Mouse (Mus musculus) neural tube, embryonic 13.5 days (tissue): ENCODE measurements around the gene 1700007K13Rik. TPM values are rescaled to one million over a fixed set of nuclear protein-coding genes. Genes with fewer than 3 reads are reported as not detected.
A peak's percentile ranks its signal among the peaks of the same experiment; 100 is the strongest.

Source experiments
- ATAC-seq: fragments of 200-750 bp; cut with Nextera tagmentation; 2 replicates; pipeline ENCODE4 v1.8.0; 2017; ENCODE audit warnings: low read depth, mild to moderate bottlenecking, moderate TSS enrichment, moderate library complexity
- H3K27ac ChIP-seq: fragments of 300-500 bp; sonication (generic); replicated peaks from 2 replicates; pipeline ENCODE4 v1.5.1; 2015; ENCODE audit warnings: moderate library complexity, mild to moderate bottlenecking, inconsistent platforms
- H3K27me3 ChIP-seq: fragments of 300-500 bp; sonication (generic); 2 replicates; pipeline ENCODE4 v1.6.1; 2015; ENCODE audit warnings: mild to moderate bottlenecking, inconsistent platforms
- H3K36me3 ChIP-seq: fragments of 300-500 bp; sonication (generic); 2 replicates; pipeline ENCODE4 v1.6.1; 2015; ENCODE audit warnings: mild to moderate bottlenecking, inconsistent platforms
- H3K4me1 ChIP-seq: fragments of 300-500 bp; sonication (generic); replicated peaks from 2 replicates; pipeline ENCODE4 v1.6.1; 2015; ENCODE audit warnings: inconsistent platforms
- H3K4me2 ChIP-seq: fragments of 300-500 bp; sonication (generic); 2 replicates; pipeline ENCODE4 v1.6.1; 2015; ENCODE audit warnings: inconsistent platforms, mild to moderate bottlenecking, moderate library complexity
- H3K4me3 ChIP-seq: fragments of 300-500 bp; sonication (generic); 2 replicates; pipeline ENCODE4 v1.5.1; 2015; ENCODE audit warnings: mild to moderate bottlenecking, inconsistent platforms
- H3K9ac ChIP-seq: fragments of 300-500 bp; sonication (generic); 2 replicates; pipeline ENCODE4 v1.6.1; 2015; ENCODE audit warnings: moderate library complexity, mild to moderate bottlenecking, inconsistent platforms
- H3K9me3 ChIP-seq: fragments of 300-500 bp; sonication (generic); 2 replicates; pipeline ENCODE4 v1.6.1; 2016; ENCODE audit warnings: inconsistent platforms
- WGBS: fragments of 180-500 bp; shearing (Covaris S2); methylation state at CpG from one replicate; pipeline ENCODE4 v1.1.7; 2015; 5-methylcytosine and 5-hydroxymethylcytosine counted together
- polyA plus RNA-seq: library from polyadenylated mRNA; unstranded; fragments of >200 nt; fragmentation: Nextera tagmentation; extraction: Ambion mirVana; gene quantifications from 2 replicates; pipeline ENCODE4 v1.2.1, GENCODE M21; 2015

The 1700007K13Rik gene
- polyA plus RNA-seq, 1 experiment from 2014 or later: 2.6 TPM

GRCm38 (mm10) chr2:28467860-28468485 is 1.8 kb upstream of the 1700007K13Rik start, which contains the start of gene Mrps2:
Gene Mrps2 (plus strand): TSS chr2:28468066.
- peaks cover 26% of the 10 kb centered on the region for H3K4me1 ChIP-seq
- peak within 1 kb of the TSS; percentile 99 for H3K4me3 ChIP-seq
- peak within 1 kb of the TSS; percentile 96 for H3K9ac ChIP-seq
- peak within 1 kb of the TSS; percentile 81 for H3K4me2 ChIP-seq
- H3K27me3 ChIP-seq: peaks cover 10% of the 10 kb centered on the region
- ATAC-seq: peak; percentile 87
- peaks cover 38% of the 10 kb centered on the region for H3K36me3 ChIP-seq
- H3K9me3 ChIP-seq: peaks cover 7% of the 10 kb centered on the region
- under 1% methylated on average over 52 of the region's 52 CpGs for WGBS
- no peak within 1 kb of the TSS; the same call in 1 of the 2 replicates for H3K27ac ChIP-seq

- Histone ChIP-seq H3K9ac (no peak overlapping the region), H3K9me3 (no peaks in the 10 kb centered on the region), H3K4me2 (no peak overlapping the region), H3K4me3 (no peak overlapping the region), H3K27ac (no peak overlapping the region), H3K36me3 (peaks cover 9% of the 10 kb centered on the region), H3K27me3 (peaks cover 13% of the 10 kb centered on the region), H3K4me1 (peaks cover 26% of the 10 kb centered on the region)
- no peak for ATAC-seq
- WGBS: 80% methylated on average over 9 of the region's 9 CpGs
Measured at GRCm38 (mm10) chr2:28464919-28465318, 1.2 kb downstream of the 1700007K13Rik start.

- WGBS: 35% methylated on average over 3 of the region's 3 CpGs
- H3K4me1 ChIP-seq: peaks cover 22% of the 10 kb centered on the region
- H3K9ac ChIP-seq: no peak overlapping the region
- ATAC-seq: no peak
- peaks cover 13% of the 10 kb centered on the region for H3K27me3 ChIP-seq
- H3K4me3 ChIP-seq: no peak overlapping the region
- H3K4me2 ChIP-seq: no peak overlapping the region
- no peaks in the 10 kb centered on the region for H3K36me3 ChIP-seq
- no peak overlapping the region for H3K27ac ChIP-seq
- no peaks in the 10 kb centered on the region for H3K9me3 ChIP-seq
Measured at GRCm38 (mm10) chr2:28463919-28464318, 2.2 kb downstream of the 1700007K13Rik start.

- Histone ChIP-seq H3K4me3 (no peak overlapping the region), H3K4me1 (no peaks in the 10 kb centered on the region), H3K36me3 (peaks cover 31% of the 10 kb centered on the region), H3K27me3 (0 out of 2 replicates have a peak, but pooled peaks cover 3% of the 10 kb centered on the region), H3K27ac (no peak overlapping the region), H3K4me2 (no peak overlapping the region), H3K9ac (no peak overlapping the region), H3K9me3 (no peaks in the 10 kb centered on the region)
- WGBS: 70% methylated on average over 1 of the region's 1 CpGs
- ATAC-seq: no peak
Measured at GRCm38 (mm10) chr2:28456616-28457015, 9.5 kb downstream of the 1700007K13Rik start.

- peaks cover 51% of the 10 kb centered on the region for H3K36me3 ChIP-seq
- H3K27me3 ChIP-seq: no peaks in the 10 kb centered on the region
- ATAC-seq: no peak
- H3K4me2 ChIP-seq: no peak overlapping the region
- 94% methylated on average over 6 of the region's 6 CpGs for WGBS
- no peaks in the 10 kb centered on the region for H3K9me3 ChIP-seq
- H3K4me3 ChIP-seq: no peak overlapping the region
- H3K4me1 ChIP-seq: no peaks in the 10 kb centered on the region
- no peak overlapping the region for H3K9ac ChIP-seq
- H3K27ac ChIP-seq: no peak overlapping the region
Measured at GRCm38 (mm10) chr2:28453539-28453938, 12.6 kb downstream of the 1700007K13Rik start.

GRCm38 (mm10) chr2:28451663-28452062 is 14.5 kb downstream of the 1700007K13Rik start:
- H3K9ac ChIP-seq: no peak overlapping the region
- H3K27ac ChIP-seq: no peak overlapping the region
- H3K9me3 ChIP-seq: no peaks in the 10 kb centered on the region
- H3K36me3 ChIP-seq: peaks cover 51% of the 10 kb centered on the region
- no peak for ATAC-seq
- H3K27me3 ChIP-seq: no peaks in the 10 kb centered on the region
- H3K4me1 ChIP-seq: peaks cover 12% of the 10 kb centered on the region
- no peak overlapping the region for H3K4me3 ChIP-seq
- H3K4me2 ChIP-seq: no peak overlapping the region
- WGBS: 93% methylated on average over 11 of the region's 11 CpGs

GRCm38 (mm10) chr2:28447315-28447670 is 18.8 kb downstream of the 1700007K13Rik start:
- Histone ChIP-seq H3K9ac (peak overlapping the region; percentile 91), H3K27me3 (0 out of 2 replicates have a peak, but pooled peaks cover 5% of the 10 kb centered on the region), H3K36me3 (peaks cover 26% of the 10 kb centered on the region), H3K27ac (peak overlapping the region; percentile 83), H3K4me2 (peak overlapping the region; percentile 90), H3K4me1 (peaks cover 23% of the 10 kb centered on the region), H3K4me3 (peak overlapping the region; percentile 72), H3K9me3 (no peaks in the 10 kb centered on the region)
- 8% methylated on average over 11 of the region's 11 CpGs for WGBS
- ATAC-seq: peak; percentile 64

GRCm38 (mm10) chr2:28446515-28447314 is 19.4 kb downstream of the 1700007K13Rik start, which contains the start of gene Ppp1r26:
Gene Ppp1r26 (plus strand): TSS chr2:28446800.
- no peaks in the 10 kb centered on the region for H3K9me3 ChIP-seq
- H3K36me3 ChIP-seq: peaks cover 20% of the 10 kb centered on the region
- WGBS: under 1% methylated on average over 116 of the region's 118 CpGs
- H3K4me1 ChIP-seq: peaks cover 23% of the 10 kb centered on the region
- 0 out of 2 replicates have a peak, but pooled peaks cover 5% of the 10 kb centered on the region for H3K27me3 ChIP-seq
- H3K4me2 ChIP-seq: peak within 1 kb of the TSS; percentile 90
- peak within 1 kb of the TSS; percentile 91 for H3K9ac ChIP-seq
- peak; percentile 70 for ATAC-seq
- peak within 1 kb of the TSS; percentile 72 for H3K4me3 ChIP-seq
- peak within 1 kb of the TSS; percentile 83 for H3K27ac ChIP-seq

- 0 out of 2 replicates have a peak, but pooled peaks cover 5% of the 10 kb centered on the region for H3K27me3 ChIP-seq
- H3K27ac ChIP-seq: peak overlapping the region; percentile 83
- peaks cover 14% of the 10 kb centered on the region for H3K36me3 ChIP-seq
- 8% methylated on average over 5 of the region's 5 CpGs for WGBS
- H3K4me2 ChIP-seq: peak overlapping the region; percentile 90
- no peaks in the 10 kb centered on the region for H3K9me3 ChIP-seq
- peak overlapping the region; percentile 91 for H3K9ac ChIP-seq
- peak; percentile 49 for ATAC-seq
- H3K4me3 ChIP-seq: peak overlapping the region; percentile 72
- peaks cover 23% of the 10 kb centered on the region for H3K4me1 ChIP-seq
Measured at GRCm38 (mm10) chr2:28446181-28446514, 20.0 kb downstream of the 1700007K13Rik start.

- no peaks in the 10 kb centered on the region for H3K9me3 ChIP-seq
- 91% methylated on average over 4 of the region's 4 CpGs for WGBS
- peaks cover 23% of the 10 kb centered on the region for H3K4me1 ChIP-seq
- no peak overlapping the region for H3K4me2 ChIP-seq
- H3K27me3 ChIP-seq: 0 out of 2 replicates have a peak, but pooled peaks cover 5% of the 10 kb centered on the region
- no peak overlapping the region for H3K4me3 ChIP-seq
- no peak overlapping the region for H3K9ac ChIP-seq
- peaks cover 4% of the 10 kb centered on the region for H3K36me3 ChIP-seq
- no peak for ATAC-seq
- H3K27ac ChIP-seq: no peak overlapping the region
Measured at GRCm38 (mm10) chr2:28445082-28445481, 21.1 kb downstream of the 1700007K13Rik start.

GRCm38 (mm10) chr2:28440842-28441241 is 25.3 kb downstream of the 1700007K13Rik start:
- H3K27ac ChIP-seq: no peak overlapping the region
- H3K9ac ChIP-seq: no peak overlapping the region
- H3K4me3 ChIP-seq: no peak overlapping the region
- 0 out of 2 replicates have a peak, but pooled peaks cover 5% of the 10 kb centered on the region for H3K27me3 ChIP-seq
- no peak overlapping the region for H3K4me2 ChIP-seq
- no peaks in the 10 kb centered on the region for H3K9me3 ChIP-seq
- H3K4me1 ChIP-seq: peaks cover 4% of the 10 kb centered on the region
- no peaks in the 10 kb centered on the region for H3K36me3 ChIP-seq
- 67% methylated on average over 6 of the region's 6 CpGs for WGBS
- no peak for ATAC-seq

GRCm38 (mm10) chr2:28435401-28435800 is 30.7 kb downstream of the 1700007K13Rik start:
- Histone ChIP-seq H3K4me3 (no peak overlapping the region), H3K27ac (no peak overlapping the region), H3K9me3 (no peaks in the 10 kb centered on the region), H3K9ac (no peak overlapping the region), H3K4me1 (peaks cover 5% of the 10 kb centered on the region), H3K27me3 (no peaks in the 10 kb centered on the region), H3K36me3 (no peaks in the 10 kb centered on the region), H3K4me2 (no peak overlapping the region)
- WGBS: 91% methylated on average over 11 of the region's 11 CpGs
- no peak for ATAC-seq
